Mouse (Mus musculus): ENCODE measurements at regions not wholly inside any gene's neighbourhood (a gene's known extent, or its start where the extent isn't known, plus 50 kb on each side); places are given as distances from the start of the nearest gene placed in this dataset.

DNA sequence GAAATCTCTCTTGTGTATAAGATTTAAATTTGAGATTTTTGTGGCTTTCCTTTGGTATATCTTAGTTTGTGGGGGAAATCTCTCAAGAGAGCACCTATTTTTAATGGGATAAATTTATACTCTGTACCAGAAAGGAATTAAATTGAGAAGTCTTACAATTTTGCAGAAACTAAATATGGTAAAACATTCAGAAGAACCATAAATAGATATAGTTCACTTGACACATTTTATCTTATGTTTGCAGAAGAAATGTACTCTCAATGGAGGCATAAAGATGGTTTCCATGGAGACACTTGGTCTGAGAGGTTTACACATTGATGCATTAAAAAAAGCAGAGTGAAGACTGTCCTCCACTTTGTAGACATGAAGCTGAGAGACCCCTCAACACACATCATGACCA, 86.9 kb downstream of the Ndufa10 start:
- DNase-seq: no peak

DNA sequence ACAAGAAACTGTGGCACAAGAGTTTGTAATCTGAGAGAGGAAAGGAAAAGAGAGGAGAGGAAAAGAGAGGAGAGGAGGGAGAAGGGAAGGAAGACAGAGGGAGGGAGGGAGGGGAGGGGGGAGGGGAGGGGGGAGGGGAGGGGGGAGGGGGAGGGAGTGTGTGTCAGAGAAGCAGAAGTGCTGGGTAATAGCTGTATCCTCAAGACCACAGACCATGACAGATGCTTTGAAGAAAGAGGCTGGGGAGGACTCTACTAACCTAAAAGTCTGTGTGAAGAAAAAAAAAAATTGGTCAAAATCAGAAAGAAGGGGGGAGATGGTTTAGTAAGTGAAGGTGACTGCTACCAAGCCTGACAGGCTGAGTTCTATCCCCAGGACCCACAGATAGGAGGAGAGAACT, 88.7 kb downstream of the Ndufa10 start:
- no peak for DNase-seq

DNA sequence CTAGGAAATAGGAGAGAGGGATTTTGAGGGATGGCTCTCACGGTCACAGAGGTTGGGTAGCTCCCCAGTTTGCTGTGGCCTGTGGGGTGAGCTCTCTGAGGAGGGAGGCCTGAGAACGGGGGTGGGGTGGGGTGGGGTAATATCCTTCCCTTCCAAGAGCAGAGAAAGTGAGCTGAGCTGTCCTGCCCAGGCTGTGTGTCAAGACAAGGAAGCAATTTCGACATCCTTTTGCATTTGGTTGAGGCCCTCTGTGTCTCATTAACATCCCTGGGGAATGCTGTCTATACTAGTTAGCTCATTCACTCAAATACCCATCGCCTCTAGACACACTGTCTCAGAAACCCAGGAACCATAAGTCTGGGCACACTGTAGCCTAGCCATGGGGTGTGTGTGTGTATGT, 89.9 kb downstream of the Ndufa10 start:
- DNase-seq: no peak

DNA sequence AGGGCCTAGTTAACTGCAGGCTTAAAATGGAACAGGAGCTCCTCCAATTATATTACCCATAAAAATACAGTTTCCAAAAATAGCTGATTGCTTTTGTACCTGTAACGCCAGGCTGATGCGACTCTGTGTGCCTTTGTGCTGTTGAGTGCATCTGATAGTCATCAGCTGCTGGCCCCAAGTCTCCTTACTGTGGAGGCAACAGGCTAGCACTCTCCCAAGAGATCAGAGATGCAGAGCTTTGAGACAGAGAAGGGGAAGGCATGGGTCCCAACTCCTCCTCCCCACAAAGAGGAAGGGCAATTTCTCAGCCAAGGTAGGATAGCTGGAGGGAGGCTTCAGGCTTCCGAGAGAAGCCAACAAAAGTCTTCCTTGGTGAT, 94.2 kb downstream of the Ndufa10 start:
- DNase-seq: no peak

DNA sequence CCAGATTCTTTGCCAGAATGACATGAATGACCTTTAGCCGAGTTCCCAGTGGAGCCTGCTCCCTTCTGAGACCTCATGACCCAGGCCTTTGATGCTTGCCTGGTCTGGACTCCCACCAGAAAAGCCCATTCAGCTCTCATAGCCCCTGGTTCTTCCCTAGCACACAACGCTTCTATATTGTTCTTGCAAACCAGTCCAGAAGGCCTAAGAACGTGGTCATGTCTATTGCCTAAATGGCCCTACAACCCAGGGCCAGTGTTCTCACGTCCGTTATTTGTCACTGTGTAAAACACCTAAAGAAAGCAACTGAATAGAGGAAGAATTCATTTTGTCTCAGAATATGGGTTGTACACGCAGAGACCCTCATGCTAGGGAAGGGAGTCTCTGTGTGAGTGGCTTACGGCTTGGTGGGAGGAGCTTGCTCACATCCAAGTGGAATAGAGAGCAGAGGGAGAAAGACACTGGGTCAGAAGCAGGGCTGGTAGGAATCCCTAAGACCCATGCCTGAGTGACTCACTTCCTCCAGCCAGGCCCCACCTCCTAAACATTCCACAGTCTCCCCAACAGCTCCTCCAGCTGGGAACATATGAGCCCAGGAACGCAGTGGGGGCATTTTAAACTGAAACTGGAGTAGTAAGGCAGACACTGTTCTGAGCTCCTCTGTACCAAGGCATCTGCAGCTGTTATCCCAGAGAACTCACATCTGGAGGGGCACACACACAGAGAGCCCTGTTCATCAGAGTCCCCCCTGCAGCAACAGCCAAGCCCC, 94.7 kb downstream of the Ndufa10 start:
- DNase-seq: no peak

DNA sequence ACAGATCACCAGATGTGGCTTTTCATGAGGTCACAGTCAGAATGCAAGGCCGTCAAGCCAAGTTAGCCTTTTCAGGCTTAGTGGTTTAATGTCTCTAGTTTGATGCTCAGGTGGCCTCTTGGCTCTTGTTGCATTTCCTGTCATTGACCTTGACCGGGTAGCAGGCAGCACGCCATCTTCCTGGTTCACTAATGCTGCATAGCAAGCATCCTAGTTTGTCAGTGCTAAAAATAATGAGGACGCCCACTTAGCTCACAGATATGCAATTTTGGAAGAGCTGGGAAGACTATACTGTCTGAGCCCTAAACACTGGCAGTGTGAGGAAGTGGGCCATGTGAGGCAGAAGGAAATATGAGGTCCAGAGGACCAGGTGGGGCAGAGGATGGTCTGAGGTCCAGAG, 97.2 kb downstream of the Ndufa10 start:
- no peak for DNase-seq

DNA sequence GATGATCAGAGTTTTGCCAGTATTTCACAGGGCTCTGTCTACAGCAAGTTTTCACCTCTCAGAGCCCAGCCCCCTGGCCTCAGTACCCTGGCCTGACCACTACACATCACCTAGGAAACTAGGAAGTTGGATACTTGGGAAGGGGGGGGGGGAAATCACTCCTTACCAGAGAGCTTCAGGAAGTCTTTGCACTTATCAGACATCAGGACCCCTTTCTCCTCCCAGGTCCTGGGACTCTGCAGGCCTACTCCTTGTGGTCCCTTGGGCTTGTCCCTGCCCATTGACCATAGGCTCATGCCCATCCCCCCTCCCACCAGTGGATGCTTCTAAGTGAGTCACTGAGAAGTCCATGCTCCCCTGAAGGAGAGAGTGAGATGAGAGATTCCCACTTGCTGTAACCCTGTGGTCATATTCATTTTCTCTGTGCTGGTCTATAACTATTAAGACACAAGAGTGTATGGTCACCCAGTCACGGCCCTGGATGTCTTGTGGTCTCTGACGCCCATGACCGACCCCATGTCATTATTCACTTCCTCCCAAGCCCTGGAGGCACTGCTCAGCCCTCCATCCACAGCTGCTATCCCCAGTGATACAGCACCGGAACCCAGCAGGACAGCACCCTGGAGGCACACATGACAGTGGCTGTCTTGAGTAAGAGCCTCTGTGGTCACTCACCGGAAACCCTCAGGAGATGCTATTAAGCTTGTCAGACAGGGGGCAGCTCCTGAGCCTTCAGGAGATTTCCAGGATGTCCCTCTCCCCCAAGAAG, 101.3 kb downstream of the Ndufa10 start:
- no peak for DNase-seq

DNA sequence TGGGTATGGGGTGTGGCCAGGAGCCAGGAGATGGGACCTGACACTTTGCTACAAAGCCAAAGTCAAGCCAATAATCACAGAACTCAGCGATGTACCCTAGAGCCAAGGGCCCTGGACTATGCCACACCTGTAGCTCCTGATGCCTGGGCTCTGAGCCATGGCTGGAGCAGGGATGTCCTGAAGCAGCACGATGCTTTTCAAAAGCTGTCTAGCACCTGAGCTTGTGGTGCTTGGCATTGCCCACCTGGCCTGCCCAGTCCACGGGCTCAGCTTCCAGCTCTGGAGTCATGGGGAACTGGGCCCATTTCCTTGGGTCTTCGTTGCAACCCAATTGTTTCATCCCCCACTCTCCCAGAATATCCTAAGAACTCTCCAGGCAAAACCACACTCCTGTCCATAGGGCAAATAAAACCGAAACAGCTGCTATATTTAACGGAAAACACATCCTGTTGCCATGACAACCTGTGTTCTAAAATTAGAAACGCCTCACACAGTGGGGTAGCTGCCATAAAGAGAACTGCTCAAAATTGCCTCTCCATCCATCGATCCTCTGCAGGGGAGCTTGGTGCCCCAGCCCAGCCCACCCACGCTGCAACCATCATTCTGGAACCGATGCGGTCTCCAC, 102.2 kb downstream of the Ndufa10 start:
- no peak for DNase-seq

DNA sequence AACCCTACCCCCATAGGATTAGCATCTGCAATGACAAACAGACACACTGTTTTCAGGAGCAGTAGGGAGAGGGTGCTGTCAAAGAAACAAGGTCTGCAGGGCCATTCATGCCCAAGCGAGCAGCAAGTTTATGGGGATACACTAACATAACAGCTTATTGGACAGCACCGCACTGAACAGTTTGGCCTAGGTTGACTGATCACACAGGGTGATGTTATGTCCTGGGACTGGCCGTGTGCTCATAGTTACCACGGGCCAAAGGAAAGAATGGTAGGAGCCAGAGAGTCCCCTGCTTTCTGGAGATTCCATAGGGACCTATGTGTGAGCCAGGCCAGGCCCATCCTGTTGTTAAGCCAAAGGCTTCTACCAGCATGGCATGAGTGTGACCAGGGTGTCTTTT, 102.8 kb downstream of the Ndufa10 start:
- DNase-seq: no peak

DNA sequence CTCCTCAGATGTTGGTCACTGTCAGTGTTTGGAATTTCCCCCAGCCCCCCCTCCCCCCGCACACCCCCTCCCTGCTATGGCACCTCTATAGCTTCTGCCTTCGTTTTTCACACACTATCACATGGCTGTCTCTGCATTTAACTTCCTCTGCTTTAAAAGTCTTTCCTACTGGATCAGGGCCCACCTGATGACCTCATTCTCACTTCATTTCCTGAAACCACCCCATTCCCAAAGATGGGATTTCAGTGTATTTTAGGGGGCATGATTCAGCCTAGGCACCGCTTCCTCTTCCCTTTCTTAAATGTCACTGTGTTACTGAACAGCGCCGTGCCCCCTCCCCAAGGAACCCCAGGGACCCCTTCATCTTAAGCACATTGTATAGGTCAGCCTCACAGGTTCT, 103.7 kb downstream of the Ndufa10 start:
- no peak for DNase-seq

DNA sequence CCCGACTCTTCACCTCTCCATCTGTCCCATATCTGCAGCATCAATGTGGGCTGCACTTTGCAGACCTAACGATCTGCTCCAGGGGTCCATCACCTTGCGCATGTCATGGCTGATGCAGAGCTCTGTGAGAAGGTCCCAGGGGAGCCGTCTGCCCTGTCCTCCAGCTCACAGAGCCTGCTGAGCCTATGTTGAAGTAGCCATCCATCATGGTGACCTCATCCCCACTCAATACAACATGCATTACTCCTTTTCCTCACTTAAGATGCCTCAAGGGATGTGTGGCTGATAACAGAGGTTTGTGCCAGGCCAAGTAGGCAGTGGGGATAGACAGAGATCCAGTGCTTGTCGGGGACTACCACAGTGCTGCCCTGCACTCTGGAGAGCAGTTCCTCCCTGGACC, 107.4 kb downstream of the Ndufa10 start:
- DNase-seq: no peak

DNA sequence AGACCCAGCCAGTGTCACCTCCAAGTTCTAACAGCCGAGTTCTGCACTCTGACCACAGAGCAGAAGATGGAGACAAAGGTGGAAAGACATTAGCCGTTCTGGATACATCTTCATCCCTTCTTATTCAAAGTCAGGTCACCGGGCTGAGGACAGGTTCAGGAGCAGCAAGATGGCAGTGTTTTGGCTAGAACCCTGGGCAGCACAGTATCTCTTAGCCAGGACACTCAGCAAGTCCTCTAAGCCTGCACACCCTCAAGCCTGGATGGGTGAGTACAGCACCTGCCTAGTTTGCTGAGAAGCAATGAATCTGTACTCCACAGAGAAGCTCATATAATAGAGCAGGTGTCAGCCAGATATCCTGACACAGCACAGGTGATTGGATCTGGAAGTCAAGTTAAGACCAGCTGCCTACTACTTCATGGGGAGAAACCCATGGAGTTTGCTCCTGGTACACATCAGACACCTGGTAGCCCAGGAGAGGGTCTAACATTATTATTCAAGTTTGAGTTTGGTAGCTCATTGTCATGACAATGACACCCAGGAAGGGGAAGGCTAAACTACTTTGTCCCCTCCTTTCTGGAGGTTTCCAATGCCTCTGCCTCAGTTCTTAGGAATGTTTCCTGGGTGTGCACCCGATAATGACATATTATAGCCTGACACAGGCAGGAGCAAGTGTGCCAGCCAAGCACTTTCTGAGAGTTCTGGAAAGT, 108.1 kb downstream of the Ndufa10 start:
- DNase-seq: no peak

DNA sequence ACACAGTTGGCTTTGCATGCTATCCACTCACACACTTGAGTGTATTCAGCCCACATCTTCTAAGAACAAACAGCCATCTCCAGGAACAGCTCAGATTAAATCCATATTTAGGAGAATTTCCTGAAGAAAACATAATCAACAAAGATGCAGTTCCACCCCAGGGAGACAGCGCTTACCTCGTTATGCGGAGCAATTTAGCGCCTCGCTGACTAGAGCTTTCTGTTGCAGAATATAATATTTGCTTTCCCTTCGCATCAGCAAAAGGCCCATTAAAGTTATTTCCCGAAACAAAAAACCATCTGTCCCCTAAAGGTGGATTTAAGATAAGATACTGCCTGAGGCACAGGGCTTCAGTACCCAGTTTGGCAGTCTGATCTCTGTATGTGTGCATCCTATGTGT, 112.0 kb downstream of the Ndufa10 start:
- DNase-seq: no peak

DNA sequence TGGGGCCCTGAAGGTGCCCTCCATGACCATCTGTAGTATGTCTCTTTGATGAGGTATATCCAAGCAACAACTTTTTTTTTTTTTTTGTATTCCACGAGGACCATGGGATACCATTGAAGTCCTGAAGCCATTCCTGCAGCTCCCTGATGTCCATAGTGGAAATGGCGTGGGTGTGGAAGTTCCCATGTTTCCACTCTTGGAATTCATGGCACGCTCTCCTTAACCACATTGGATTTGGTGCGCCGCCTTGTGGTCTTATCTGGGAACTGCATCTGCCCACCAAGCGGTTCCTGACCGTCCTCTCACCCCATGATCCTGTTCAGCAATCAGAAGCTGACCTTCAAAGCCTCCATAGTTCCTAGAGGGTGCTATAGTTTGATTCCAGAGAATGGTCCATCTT, 113.4 kb downstream of the Ndufa10 start:
- peak in 1 of 2 experiments; percentile 53 for DNase-seq

DNA sequence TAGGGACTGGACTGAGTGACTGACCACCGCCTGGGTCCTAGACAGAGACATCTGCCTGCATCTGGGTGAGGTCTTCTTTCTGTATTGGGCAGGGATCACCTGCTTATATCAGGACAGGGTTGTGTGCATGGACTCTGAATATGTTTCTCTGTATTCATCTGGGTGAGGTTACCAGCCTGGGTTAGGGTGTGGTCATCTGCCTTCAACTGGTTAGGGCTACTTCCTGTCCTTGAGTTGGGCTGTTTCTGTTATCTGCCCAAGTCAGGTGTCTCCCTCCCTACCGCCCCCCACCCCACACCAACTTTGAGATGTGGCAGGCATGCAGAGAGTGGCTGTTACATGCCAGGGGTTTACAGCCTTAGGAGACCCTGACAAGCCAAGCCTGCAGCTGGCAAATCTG, 114.2 kb downstream of the Ndufa10 start:
- DNase-seq: no peak

DNA sequence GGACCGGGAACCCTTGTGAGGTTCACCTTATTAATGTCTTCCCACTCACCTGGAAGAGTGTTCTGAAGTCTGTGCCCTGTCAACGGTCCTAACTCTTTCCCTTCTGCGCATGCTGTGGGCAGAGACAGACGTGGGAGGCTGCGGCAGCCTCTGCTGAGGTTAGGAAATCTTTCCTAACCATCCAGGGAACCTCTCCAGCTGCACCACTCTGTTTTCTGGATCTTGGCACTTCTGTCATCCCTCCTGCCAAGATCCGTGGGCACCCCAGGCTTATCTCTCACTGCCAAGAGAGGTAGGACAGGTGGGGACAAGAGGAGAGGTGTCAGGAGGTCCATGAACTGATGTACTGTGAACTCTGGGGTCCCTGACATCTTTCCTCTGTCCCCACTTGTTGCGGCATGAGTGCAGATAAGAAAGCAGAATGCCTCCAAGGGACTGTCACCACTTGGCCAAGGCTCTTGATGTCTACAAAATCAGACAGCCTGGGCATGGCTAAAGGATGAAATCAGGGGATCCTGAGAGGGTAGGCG, 114.8 kb downstream of the Ndufa10 start:
- no peak for DNase-seq

DNA sequence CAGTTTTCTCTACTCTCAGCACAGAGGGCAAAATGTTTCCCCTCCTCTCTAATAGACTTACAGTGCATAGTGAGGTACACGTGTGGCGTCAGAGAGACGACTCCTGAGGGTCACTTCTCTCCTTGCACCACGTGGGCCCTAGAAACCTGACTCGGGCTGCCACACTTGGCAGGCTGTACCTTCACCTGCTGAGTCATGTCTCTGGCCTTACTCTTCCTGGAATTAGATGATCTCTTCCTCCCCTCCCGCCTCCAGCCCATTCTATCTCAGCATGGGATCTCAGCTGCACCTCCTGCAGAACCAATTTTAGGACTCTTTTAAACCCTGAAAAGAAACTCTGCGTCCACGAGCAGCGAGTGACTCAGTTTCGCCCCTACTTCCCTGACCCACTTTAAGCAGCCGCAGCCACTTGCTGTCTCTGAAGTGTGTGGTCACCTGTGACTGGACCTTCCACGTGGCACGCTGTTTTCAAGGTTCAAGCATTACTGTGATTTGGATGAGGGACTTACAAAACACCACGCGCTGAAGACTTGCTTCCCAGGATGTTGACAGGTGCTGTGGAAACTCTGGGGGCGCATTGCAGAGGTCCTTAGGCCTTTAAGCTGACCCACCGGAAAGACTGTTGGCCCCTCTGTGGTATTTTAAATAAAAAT, 125.2 kb downstream of the Ndufa10 start:
- DNase-seq: no peak

DNA sequence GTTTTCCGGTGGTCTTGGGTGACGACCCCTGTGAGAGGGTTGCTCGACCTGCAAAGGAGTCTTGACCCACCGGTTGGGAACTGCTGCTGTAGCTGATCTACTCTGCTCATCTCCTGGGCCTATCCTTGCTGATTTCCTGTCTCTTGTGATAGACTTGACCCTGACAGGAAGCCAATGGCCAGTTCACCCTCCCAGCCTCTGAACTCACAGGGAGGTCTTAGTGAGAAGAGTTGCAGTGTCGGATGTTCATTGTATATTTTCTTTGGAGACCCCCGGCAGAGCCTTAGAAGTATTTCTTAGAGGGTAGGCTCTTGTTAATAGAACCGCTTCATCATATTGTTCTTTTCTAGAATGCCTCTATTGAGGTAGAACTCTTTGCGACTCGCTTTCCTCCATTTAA, 126.0 kb downstream of the Ndufa10 start:
- no peak for DNase-seq

DNA sequence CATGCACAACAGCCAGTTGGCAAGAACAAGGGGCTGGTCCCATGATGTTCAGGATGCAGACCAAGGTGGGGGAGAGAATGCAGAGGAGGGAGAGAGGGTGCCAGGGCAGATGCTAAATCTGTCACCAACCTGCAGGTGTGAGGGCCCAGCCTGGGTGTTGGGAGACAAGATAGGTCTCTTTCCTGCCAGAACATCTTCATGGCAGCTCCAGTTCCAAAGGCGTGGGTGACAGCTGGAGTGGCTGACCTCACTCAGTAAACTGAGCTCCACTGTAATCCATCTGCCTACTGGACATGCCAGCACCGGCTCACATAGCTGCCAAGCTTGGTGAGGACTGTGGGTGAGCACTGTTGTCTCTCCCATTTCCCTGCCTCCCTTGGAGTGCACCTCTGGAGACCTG, 129.9 kb downstream of the Ndufa10 start:
- no peak for DNase-seq

DNA sequence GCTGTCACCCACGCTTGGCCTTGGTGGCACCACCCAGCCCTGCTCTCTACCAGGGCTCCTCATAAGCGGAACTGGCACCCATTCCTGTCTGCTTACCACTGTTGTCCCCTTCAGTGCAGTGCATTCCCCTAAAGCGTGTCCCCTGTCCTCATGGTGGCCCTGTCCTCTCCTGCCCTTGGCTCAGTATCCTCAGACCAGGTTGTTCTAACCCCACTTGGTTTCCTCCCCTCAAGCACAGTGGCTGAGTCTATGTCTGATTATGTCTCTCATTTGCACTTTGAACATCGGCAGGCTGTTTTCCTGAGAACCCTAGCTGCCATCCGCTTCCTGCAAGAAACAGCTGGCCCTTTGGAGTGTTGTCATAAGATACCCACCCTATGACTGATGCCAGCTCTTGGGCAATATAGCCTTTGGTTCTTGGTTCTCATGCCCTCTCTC, 130.5 kb downstream of the Ndufa10 start:
- DNase-seq: no peak

DNA sequence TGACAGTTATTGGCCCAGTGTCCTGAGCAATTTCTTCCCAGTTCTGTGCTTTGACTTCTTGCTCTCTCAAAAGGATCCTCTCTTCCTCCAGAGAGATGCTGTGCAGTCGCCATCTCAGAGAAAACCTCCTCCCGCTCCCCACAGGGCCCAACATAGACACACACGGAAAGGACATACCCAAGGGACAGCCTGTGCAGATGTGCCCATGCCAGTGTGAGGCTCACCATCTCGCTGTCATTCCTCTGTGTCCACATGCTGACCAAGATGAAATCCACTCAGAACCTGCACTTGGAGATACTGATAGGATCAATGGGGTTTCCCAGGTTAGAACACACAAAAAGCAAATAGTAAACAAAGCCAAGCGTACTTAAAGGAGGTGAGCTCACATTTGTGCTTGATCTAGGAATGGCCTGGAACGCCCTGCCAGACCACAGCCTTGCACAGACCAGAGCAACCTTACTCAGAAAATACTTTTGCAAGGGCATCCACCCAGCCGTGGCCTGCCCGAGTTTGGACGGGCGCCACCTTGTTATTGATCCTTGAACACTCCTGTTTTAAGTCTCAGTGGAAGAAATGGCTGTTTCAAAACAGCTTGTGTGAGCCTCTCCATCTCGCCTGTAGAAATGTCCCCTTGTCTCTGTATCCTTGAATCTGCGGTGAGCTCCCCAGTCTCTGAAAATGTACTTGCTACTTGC, 131.7 kb downstream of the Ndufa10 start:
- no peak for DNase-seq

DNA sequence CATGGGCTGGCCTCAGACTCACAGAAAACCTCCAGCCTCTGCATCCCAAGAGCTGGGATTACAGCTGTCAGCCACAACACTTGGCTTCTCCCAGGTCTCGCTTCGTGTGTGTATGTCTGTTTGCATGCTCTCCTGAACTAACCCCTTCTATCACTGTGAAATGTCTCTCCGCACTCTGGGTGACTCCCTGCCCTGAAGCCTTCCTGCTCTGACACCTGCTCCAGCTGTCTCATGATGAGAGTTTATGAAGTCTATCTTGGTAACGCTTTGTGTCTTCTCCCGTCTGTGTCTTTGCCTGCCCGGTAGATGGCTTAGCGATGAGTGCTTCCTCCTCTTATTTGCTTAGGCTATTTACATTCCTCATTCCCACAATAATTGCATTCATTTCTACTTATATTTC, 133.0 kb downstream of the Ndufa10 start:
- DNase-seq: no peak

Measured in spleen, adult 18-20 months (tissue).